Mouse (Mus musculus) hindbrain, embryonic 12.5 days (tissue): Measurements from ENCODE around the gene Skor1. TPM values are rescaled to one million over a fixed set of nuclear protein-coding genes. Genes with fewer than 3 reads are reported as not detected.

ENCODE experiments used
- ATAC-seq: fragments of 200-750 bp; cut with Nextera tagmentation; 2 replicates; pipeline ENCODE4 v1.8.0; 2017; ENCODE audit warnings: moderate TSS enrichment; ENCODE audit not compliant: low FRiP score
- H3K27ac ChIP-seq: fragments of 300-500 bp; sonication (generic); 2 replicates; pipeline ENCODE4 v1.5.1; 2016; ENCODE audit warnings: mild to moderate bottlenecking
- H3K27me3 ChIP-seq: fragments of 300-500 bp; sonication (generic); 2 replicates; pipeline ENCODE4 v1.6.1; 2016; ENCODE audit warnings: mild to moderate bottlenecking
- H3K36me3 ChIP-seq: fragments of 300-500 bp; sonication (generic); 2 replicates; pipeline ENCODE4 v1.6.1; 2016; ENCODE audit warnings: mild to moderate bottlenecking
- H3K4me1 ChIP-seq: fragments of 300-500 bp; sonication (generic); 2 replicates; pipeline ENCODE4 v1.6.1; 2016
- H3K4me2 ChIP-seq: fragments of 300-500 bp; sonication (generic); replicated peaks from 2 replicates; pipeline ENCODE4 v1.6.1; 2016; ENCODE audit warnings: mild to moderate bottlenecking
- H3K4me3 ChIP-seq: fragments of 300-500 bp; sonication (generic); 2 replicates; pipeline ENCODE4 v1.5.1; 2016; ENCODE audit warnings: mild to moderate bottlenecking
- H3K9ac ChIP-seq: fragments of 300-500 bp; sonication (generic); 2 replicates; pipeline ENCODE4 v1.6.1; 2016; ENCODE audit warnings: mild to moderate bottlenecking, moderate library complexity
- H3K9me3 ChIP-seq: fragments of 300-500 bp; sonication (generic); replicated peaks from 2 replicates; pipeline ENCODE4 v1.6.1; 2016; ENCODE audit warnings: mild to moderate bottlenecking
- WGBS: fragments of 180-500 bp; shearing (Covaris S2); methylation state at CpG from one replicate; pipeline ENCODE4 v1.1.7; 2016; 5-methylcytosine and 5-hydroxymethylcytosine counted together
- polyA plus RNA-seq: library from polyadenylated mRNA; unstranded; fragments of >200 nt; fragmentation: Nextera tagmentation; extraction: Ambion mirVana; gene quantifications from 2 replicates; pipeline ENCODE4 v1.2.1, GENCODE M21; 2016

Skor1 gene
- polyA plus RNA-seq, 1 experiment from 2014 or later, result 24.0 TPM

DNA sequence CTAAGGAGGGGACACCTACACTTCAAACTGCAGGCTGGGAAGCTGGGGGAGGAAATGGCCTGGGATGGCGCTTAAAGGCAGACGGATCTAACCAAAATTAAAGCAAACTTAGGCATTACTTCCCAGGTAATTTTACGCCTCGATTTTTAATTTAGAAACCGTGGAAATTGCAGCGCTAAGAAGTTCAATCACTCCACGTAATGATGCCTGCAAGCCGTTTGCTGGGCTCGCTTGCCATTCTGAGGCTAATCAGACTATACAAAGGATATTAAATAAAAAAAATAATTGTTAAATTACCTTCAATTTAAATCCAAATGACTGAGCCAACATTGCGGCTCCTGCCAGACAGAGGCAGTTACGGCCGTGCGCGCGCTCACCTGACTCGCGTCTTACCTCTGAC, 9.1 kb downstream of the Skor1 start:
- Histone ChIP-seq H3K27me3 (peaks cover 97% of the 10 kb centered on the region), H3K36me3 (no peaks in the 10 kb centered on the region), H3K4me2 (peak overlapping the region; percentile 44; the same call in 1 of the 2 replicates), H3K4me3 (0 out of 2 replicates have a peak overlapping the region, but pooled peaks have one; percentile 27), H3K9ac (no peak overlapping the region), H3K9me3 (no peaks in the 10 kb centered on the region), H3K27ac (0 out of 2 replicates have a peak overlapping the region, but pooled peaks have one; percentile 41), H3K4me1 (peaks cover 46% of the 10 kb centered on the region)
- ATAC-seq, result no peak
- 4% methylated on average over 17 of the region's 17 CpGs for WGBS

DNA sequence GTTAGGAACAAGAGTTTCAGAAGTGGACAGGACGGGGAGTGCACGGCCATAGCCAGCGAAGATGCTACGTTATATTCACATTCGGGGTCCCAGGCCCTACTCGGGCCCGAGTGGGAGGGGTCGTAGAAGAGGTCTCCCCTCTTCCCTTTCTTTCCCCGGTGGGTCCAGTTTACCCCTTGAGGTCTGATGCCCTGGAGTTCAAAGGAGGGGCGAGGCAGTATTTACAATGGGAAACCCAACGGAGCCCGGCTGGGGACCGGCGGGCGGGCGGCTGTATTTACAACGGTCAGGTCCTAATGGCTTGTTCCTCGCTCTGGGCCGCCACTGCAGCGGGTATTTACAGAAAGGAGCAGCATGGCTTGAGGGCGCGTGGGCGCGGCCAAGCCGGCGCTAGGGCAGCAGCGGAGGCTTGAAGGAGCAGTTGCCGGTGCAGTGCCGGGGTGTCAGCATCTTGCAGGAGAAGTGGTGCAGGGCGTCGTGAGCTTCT, 10.2 kb downstream of the Skor1 start:
- H3K4me1 ChIP-seq, result peaks cover 47% of the 10 kb centered on the region
- peak overlapping the region; percentile 44 for H3K4me2 ChIP-seq
- H3K9me3 ChIP-seq, result no peaks in the 10 kb centered on the region
- H3K9ac ChIP-seq, result peak overlapping the region; percentile 28; the same call in 1 of the 2 replicates
- H3K4me3 ChIP-seq, result peak overlapping the region; percentile 27
- no peak for ATAC-seq
- no peaks in the 10 kb centered on the region for H3K36me3 ChIP-seq
- no peak overlapping the region for H3K27ac ChIP-seq
- peaks cover 97% of the 10 kb centered on the region for H3K27me3 ChIP-seq
- WGBS, result under 1% methylated on average over 31 of the region's 31 CpGs

DNA sequence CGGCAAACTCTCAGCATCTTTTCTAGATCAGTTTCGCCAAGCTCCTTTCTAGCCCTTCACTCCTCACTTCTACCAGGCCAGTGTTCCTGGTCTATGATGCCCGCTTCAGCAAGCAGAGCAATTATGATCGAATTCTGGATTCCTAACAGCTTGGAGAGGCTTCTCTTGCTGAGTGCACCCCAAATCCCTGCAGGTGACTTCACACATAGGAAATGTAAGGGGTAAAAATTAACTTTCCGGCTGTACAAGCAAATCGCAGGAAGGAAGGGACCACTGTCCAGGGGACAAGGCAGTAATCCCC, 11.2 kb downstream of the Skor1 start:
- Histone ChIP-seq H3K27me3 (peaks cover 90% of the 10 kb centered on the region), H3K9ac (no peak overlapping the region), H3K4me2 (peak overlapping the region; percentile 44), H3K4me3 (no peak overlapping the region), H3K27ac (no peak overlapping the region), H3K4me1 (peaks cover 43% of the 10 kb centered on the region), H3K36me3 (no peaks in the 10 kb centered on the region), H3K9me3 (no peaks in the 10 kb centered on the region)
- WGBS, result under 1% methylated on average over 6 of the region's 6 CpGs
- ATAC-seq, result no peak

DNA sequence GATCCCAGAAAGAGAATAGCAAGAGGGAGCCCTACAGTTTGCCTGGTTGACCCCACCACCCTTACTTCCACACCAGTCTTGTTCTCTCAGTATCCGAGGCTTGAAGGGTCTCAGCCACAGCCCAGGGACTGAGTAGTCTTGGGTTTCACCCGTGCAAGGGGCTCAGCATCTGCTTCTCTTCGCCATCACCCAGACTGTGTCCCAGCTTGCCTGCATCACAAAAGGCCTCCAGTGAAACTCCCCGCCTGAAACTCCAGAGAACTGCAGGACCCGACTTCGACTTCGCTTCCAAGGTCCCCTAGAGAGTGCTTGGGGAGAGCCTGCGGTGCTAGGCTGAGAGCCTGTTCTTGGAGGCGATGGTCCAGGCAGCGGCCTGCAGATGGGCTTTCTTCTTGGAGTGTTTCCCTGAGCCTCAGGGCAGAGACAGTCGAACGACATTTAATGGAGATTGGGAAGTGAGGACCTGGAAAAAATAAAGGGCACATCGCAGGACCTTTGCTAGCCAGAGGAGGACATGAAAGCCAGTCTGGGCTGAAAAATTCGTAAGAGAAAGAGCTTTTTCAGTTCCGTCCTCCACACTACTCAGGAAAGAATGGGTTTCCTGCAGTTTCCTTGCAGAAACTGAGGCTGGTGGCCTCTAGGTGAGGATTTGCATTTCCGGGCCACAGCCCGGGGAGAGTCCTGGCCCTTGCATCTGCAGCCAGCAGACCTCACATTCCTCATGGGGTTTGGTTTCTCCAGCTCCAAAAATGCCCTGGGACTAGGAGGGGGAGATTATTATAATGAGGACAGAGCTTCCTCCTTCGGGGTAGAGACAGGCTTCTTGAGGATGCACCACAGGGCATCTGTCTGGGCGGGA, 11.8 kb downstream of the Skor1 start:
- H3K4me2 ChIP-seq, result peak overlapping the region; percentile 44; the same call in 1 of the 2 replicates
- H3K4me1 ChIP-seq, result peaks cover 41% of the 10 kb centered on the region
- under 1% methylated on average over 19 of the region's 19 CpGs for WGBS
- H3K27me3 ChIP-seq, result peaks cover 84% of the 10 kb centered on the region
- H3K36me3 ChIP-seq, result no peaks in the 10 kb centered on the region
- peak overlapping the region; percentile 24; the same call in 1 of the 2 replicates for H3K27ac ChIP-seq
- no peaks in the 10 kb centered on the region for H3K9me3 ChIP-seq
- no peak overlapping the region for H3K4me3 ChIP-seq
- no peak overlapping the region for H3K9ac ChIP-seq
- no peak for ATAC-seq

DNA sequence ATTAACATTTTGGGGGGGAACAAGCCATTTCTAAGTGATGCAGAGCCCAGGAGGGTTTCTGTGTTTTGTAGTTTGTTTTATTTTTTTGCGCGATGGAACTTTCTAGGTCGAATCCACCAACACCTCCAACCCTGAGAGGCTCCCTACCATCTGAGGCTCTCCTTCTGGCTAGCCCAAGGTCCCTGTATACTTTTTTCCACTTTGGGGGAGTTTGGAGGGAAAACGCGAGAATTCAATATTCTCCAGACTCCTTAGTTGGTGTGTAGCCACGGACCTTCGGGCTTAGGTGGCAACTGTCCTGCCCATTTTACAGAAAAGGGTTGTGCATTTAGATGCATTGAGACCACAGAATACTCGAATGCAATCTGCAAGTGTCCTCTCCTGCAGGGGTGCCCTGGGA, 12.5 kb downstream of the Skor1 start:
- no peak for ATAC-seq
- H3K27ac ChIP-seq, result no peak overlapping the region
- H3K4me1 ChIP-seq, result peaks cover 47% of the 10 kb centered on the region
- no peak overlapping the region for H3K4me3 ChIP-seq
- H3K9me3 ChIP-seq, result no peaks in the 10 kb centered on the region
- 4% methylated on average over 8 of the region's 8 CpGs for WGBS
- no peak overlapping the region for H3K4me2 ChIP-seq
- peaks cover 77% of the 10 kb centered on the region for H3K27me3 ChIP-seq
- no peak overlapping the region for H3K9ac ChIP-seq
- no peaks in the 10 kb centered on the region for H3K36me3 ChIP-seq

DNA sequence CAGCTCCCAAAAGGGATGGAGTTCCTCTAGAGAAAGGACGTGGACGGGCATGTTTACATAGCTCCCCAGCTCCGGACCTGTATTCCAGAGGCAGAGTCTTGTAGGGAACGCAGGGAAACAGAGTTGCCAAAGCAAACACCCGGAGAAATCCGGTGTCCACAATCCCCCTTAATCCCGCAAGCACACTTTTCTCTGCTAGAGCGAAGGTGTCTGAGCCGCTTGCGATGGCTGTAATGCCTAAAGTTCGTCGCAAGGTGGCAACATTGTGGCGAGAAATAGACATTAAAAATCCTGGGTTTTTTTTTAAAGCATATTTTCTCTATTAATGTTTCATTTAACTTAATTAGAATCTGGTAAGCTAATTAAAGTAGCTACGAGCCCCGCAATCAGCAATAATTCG, 13.0 kb downstream of the Skor1 start:
- peak overlapping the region; percentile 27 for H3K4me3 ChIP-seq
- no peak overlapping the region for H3K9ac ChIP-seq
- no peaks in the 10 kb centered on the region for H3K36me3 ChIP-seq
- ATAC-seq, result no peak
- H3K27me3 ChIP-seq, result peaks cover 76% of the 10 kb centered on the region
- no peaks in the 10 kb centered on the region for H3K9me3 ChIP-seq
- WGBS, result under 1% methylated on average over 16 of the region's 16 CpGs
- H3K4me1 ChIP-seq, result peaks cover 47% of the 10 kb centered on the region
- H3K27ac ChIP-seq, result no peak overlapping the region
- H3K4me2 ChIP-seq, result peak overlapping the region; percentile 49

DNA sequence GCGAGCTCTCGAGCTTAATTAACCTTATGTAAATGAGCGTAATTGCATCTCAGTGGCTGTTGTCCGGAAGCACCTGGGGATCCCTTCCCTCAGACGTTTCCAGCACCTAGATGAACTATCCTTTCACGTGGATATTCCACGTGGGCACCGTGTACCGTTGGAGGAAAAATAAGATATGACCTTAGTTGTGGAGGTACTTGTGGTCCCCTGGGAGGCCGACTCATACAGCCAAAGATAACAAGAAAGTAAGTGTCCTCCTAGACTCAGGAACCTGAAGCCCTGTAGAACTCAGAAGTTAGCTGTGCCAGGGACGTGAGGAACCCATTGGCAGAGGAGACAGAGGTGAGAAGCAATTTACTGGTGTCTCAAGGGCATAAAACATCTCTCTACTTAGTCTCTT, 13.4 kb downstream of the Skor1 start:
- Histone ChIP-seq H3K4me3 (peak overlapping the region; percentile 27), H3K27me3 (peaks cover 74% of the 10 kb centered on the region), H3K9ac (no peak overlapping the region), H3K27ac (no peak overlapping the region), H3K4me1 (peaks cover 47% of the 10 kb centered on the region), H3K4me2 (peak overlapping the region; percentile 49), H3K36me3 (no peaks in the 10 kb centered on the region), H3K9me3 (no peaks in the 10 kb centered on the region)
- ATAC-seq, result no peak
- 4% methylated on average over 11 of the region's 11 CpGs for WGBS

DNA sequence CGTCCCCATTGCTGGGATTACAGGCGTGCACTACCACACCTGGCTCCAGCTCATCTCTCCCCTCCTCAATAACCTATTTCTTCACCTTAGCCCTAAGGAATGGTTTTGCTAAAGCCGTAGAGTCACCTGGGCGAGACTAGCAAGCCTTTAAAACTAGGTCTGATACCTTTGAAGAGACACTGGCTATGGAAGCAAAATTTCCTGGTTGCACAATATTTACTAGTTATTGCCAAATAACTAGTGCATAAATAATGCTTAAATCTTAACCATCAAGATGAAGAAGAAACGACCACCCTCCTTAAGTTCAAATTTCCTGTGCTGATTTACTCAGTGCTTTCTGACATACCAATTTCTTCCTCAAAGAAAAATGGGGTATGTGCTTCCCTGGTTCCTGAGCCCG, 15.1 kb downstream of the Skor1 start:
- Histone ChIP-seq H3K27ac (no peak overlapping the region), H3K4me3 (peak overlapping the region; percentile 30), H3K9me3 (no peaks in the 10 kb centered on the region), H3K4me1 (peaks cover 42% of the 10 kb centered on the region), H3K4me2 (peak overlapping the region; percentile 73), H3K36me3 (no peaks in the 10 kb centered on the region), H3K9ac (no peak overlapping the region), H3K27me3 (peaks cover 60% of the 10 kb centered on the region)
- no peak for ATAC-seq
- WGBS, result 16% methylated on average over 6 of the region's 6 CpGs

DNA sequence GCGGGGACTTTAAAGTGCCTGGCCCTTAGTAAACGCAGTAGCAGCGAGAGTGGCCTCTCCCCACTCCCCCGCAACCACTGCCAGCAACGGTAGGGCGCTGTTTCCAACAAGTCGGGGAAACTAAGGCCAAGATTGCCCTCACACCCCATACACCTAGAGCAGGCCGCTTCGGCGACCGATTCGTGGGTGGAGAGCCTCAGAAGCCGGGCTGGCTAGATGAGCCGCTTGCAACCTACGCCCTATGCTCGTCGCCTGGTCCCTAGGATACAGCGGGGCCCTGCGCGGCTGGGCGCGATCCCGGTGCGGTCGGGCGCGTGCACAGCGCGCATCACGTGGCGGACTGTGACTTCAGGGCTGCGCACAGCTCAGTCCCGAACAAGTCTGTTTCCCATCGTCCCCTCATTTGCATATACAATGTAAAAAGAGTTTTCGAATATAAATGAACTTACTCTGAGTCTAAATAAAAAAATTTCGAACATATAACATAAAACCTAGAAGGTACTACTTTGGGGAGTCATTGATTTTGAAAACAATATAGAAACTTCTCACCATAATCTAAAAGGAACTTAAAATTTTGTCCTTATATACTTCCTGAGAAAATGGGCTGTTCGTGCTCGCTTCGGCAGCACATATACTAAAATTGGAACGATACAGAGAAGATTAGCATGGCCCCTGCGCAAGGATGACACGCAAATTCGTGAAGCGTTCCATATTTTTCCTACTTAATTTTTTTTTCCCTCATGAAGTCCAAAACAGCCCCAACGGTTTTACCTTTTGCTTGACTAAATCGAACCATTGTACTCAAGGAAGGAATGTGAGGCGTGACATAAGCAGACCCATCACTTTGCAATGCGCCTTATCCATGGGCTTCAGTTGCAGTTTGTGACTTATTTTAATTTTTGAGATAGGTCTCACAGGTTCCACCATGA, 15.8 kb downstream of the Skor1 start:
- ATAC-seq, result peak; percentile 97
- Histone ChIP-seq H3K27me3 (peaks cover 53% of the 10 kb centered on the region), H3K9ac (peak overlapping the region; percentile 42), H3K4me3 (peak overlapping the region; percentile 53), H3K4me1 (peaks cover 37% of the 10 kb centered on the region), H3K36me3 (no peaks in the 10 kb centered on the region), H3K9me3 (no peaks in the 10 kb centered on the region), H3K27ac (peak overlapping the region; percentile 36), H3K4me2 (peak overlapping the region; percentile 73)
- WGBS, result 1% methylated on average over 48 of the region's 48 CpGs

DNA sequence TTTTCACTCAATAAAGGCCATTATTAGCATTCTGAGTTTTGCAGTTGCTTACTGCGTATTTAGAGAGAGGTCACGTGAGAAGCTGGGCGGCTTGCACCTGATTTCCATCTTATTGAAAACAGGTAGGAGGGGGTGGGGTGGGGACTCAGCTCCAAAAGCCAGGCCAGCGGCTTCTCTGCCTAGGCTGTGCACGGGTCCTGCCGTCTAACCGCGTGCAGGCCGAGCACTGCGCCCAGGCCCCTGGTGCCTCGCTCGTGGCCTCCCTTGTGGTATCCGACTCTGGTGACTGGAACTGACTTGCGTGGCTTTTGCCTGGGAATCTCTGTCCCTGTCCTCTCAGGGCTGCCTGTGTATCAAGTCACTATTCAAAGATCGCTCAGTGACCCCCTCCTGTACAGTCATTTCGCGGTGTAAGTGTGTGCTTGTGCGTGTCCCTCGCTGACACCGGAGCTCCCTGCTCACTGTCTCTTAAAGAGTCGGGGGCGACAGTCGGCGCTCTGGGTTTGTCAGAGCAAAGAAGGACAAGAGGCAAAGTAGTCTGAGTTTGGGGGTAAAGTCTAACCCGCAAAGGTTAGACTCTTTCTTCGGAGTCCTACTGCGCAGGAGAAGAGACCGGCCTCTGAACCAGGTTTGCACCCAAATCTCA, 16.7 kb downstream of the Skor1 start:
- ATAC-seq, result peak; percentile 30; the same call in 1 of the 2 replicates
- H3K27ac ChIP-seq, result peak overlapping the region; percentile 36
- H3K9ac ChIP-seq, result peak overlapping the region; percentile 42
- peaks cover 44% of the 10 kb centered on the region for H3K27me3 ChIP-seq
- peak overlapping the region; percentile 73 for H3K4me2 ChIP-seq
- H3K4me1 ChIP-seq, result peaks cover 29% of the 10 kb centered on the region
- H3K4me3 ChIP-seq, result peak overlapping the region; percentile 53
- no peaks in the 10 kb centered on the region for H3K9me3 ChIP-seq
- no peaks in the 10 kb centered on the region for H3K36me3 ChIP-seq
- WGBS, result under 1% methylated on average over 28 of the region's 28 CpGs

DNA sequence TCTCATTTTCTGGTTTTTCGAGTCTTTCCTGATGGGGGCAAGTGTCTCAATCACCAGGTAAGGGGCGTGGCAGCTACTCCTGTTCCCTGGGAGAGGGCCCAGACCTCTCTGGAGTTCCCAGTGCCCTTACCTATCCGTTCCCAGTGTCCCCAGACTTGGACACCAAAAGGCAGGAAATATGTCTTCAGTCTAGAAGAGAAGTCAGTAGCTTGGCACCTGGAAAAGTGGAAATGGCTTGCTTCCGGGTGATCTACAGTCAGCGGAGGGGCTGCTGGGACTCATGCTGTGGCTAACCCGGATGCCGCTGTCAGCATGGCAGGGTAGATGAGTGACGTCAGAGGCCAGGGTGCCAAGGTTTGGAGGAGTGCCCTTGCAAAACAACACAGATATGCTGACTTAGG, 19.1 kb downstream of the Skor1 start:
- peaks cover 18% of the 10 kb centered on the region for H3K4me1 ChIP-seq
- H3K4me2 ChIP-seq, result no peak overlapping the region
- no peak overlapping the region for H3K9ac ChIP-seq
- H3K4me3 ChIP-seq, result no peak overlapping the region
- H3K36me3 ChIP-seq, result no peaks in the 10 kb centered on the region
- WGBS, result 74% methylated on average over 8 of the region's 8 CpGs
- H3K27me3 ChIP-seq, result peaks cover 22% of the 10 kb centered on the region
- no peak for ATAC-seq
- H3K9me3 ChIP-seq, result no peaks in the 10 kb centered on the region
- H3K27ac ChIP-seq, result no peak overlapping the region

DNA sequence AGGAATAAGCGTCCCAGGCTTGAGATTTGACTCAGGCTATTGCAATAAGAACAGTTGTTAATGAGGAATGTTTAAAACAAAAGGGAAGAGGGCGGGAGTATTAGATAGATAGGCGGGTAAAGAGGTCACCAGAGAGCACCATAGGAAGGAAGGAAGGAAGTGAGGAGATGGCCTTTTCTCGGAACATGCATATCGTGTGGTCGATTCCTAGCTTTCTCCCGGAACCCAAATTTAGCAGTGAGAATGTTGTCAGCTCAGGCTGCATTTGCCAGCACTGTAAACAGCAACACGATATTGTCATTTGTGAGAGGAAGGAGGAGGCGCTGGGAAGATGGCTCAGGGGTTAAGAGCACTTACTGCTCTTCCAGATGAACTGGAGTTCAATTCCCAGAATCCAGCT, 24.2 kb downstream of the Skor1 start:
- 53% methylated on average over 9 of the region's 9 CpGs for WGBS
- Histone ChIP-seq H3K4me3 (no peak overlapping the region), H3K9ac (no peak overlapping the region), H3K27me3 (no peaks in the 10 kb centered on the region; the same call in 1 of the 2 replicates), H3K4me2 (no peak overlapping the region), H3K9me3 (no peaks in the 10 kb centered on the region), H3K4me1 (peaks cover 5% of the 10 kb centered on the region; the same call in 1 of the 2 replicates), H3K36me3 (no peaks in the 10 kb centered on the region), H3K27ac (no peak overlapping the region)
- ATAC-seq, result no peak
